Mouse (Mus musculus): ENCODE data around the gene Hoxa10.

GRCm38 (mm10) chr6:52228475-52229465 is 11.9 kb downstream of the Hoxa10 start:
- TF ChIP-seq CTCF (IDR thresholded peaks at IDR 0.05; ENCODE audit: insufficient read depth, low read depth, low read length) (no peak), POLR2A (IDR thresholded peaks at IDR 0.05; ENCODE audit: insufficient read depth, low read depth, low read length) (no peak)

All from olfactory bulb, adult 2 months (tissue).